Mouse (Mus musculus) large intestine, adult 2 months (tissue): Measurements from ENCODE around the gene Akap14. TPM values are rescaled to one million over a fixed set of nuclear protein-coding genes. Genes with fewer than 3 reads are reported as not detected.
"Not testable (repeated sequence)": the region's sequence is repeated elsewhere in the genome, so short reads cannot be mapped to it uniquely, and the experiment has no call there.

Source experiments
- DNase-seq: peaks from one replicate; pipeline ENCODE4 v3.0.0-alpha.2; 2012; ENCODE audit warnings: low read depth, low spot score
- WGBS: fragments of 180-500 bp; shearing (Covaris S2); methylation state at CpG from one replicate; pipeline ENCODE4 v1.1.7; 2018; 5-methylcytosine and 5-hydroxymethylcytosine counted together
- polyA plus RNA-seq: library from polyadenylated mRNA; depleted of rRNA; stranded (reverse); fragments of >200 nt; gene quantifications from 2 replicates; pipeline ENCODE4 v1.2.3, GENCODE M21; 2012; rRNA removed

Akap14 gene
- not detected in 2 replicates for polyA plus RNA-seq

DNA sequence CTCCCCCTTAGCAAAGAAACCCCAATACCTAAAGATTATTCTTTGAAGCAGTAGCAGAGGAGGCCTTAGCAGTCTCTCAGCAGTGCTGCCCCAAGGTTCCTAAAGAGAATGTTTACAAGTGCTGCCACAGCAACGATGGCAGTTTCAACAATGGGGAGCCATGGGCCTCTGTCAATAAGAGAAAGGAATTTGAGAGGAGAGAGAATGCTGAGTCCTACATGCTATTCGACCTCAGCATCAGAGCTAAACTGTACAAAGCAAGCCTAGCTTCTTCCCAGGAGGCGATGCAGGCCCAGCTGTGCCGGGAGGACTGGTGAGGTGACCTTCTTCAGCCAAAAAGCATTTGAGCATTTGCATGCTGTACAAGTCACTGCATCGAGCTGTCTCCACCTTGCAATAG, at the start of gene Akap14:
TSS of gene Akap14 (minus strand) at position 101 of the 400 bp plus-strand sequence.
- no peak for DNase-seq
- WGBS, result 48% methylated on average over 5 of the region's 5 CpGs

DNA sequence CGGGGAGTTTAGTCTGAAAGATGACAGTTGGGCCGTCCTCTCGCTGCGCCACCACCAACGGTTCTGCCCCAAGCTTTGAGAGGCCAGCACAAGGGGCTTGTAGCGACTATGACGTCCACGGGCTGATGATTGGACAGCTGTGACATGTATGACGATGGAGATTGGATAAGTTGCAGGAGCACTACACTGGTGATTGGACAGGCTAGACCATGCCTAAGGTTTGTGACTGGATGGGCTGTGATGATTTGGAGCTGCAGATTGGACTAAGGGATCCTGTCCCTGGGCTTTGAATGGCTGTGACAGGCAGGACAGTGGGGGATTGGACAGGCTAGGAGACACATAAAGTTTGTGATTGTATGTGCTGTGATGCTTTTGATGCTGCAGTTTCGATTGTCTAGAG, 42.3 kb upstream of the Akap14 start, which contains the start of gene Gm9:
TSS of gene Gm9 (minus strand) at position 101 of the 400 bp plus-strand sequence.
- WGBS, result 87% methylated on average over 10 of the region's 10 CpGs
- DNase-seq, result no peak

DNA sequence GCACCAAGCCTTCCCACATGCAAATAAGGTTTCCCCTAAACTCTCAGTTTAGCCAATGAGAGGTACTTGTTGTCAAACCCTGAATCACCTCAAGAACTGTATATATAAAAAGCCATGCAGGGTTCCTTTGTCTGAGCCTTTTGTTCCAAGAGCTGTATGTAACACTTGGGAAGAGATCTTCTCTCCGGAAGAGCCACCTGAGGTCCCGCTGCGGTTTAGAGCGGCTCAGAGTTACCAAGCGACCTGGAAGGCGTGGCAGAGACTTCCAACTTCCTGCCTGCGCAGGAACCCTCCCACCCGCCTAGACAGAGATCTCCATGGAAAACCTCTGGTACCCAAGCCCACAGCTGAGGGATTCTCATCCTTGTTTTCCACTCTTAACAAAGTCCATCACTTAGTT, 30.0 kb upstream of the Akap14 start:
- 59% methylated on average over 8 of the region's 8 CpGs for WGBS
- DNase-seq, result no peak

DNA sequence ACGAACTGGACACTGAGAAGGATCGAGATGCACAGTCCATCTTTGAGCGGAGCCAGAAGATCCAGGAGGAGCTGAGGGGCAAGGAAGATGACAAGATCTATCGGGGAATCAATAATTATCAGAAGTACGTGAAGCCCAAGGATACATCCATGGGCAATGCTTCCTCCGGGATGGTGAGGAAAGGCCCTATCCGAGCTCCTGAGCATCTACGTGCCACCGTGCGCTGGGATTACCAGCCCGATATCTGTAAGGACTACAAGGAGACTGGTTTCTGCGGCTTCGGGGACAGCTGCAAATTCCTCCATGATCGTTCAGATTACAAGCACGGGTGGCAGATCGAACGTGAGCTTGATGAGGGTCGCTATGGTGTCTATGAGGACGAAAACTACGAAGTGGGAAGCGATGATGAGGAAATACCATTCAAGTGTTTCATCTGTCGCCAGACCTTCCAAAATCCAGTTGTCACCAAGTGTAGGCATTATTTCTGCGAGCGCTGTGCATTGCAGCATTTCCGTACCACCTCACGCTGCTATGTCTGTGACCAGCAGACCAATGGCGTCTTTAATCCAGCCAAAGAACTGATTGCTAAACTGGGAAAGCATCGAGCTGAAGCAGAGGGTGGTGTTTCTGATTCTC, 23.2 kb upstream of the Akap14 start:
- no peak for DNase-seq
- WGBS, result 25% methylated on average over 28 of the region's 28 CpGs

DNA sequence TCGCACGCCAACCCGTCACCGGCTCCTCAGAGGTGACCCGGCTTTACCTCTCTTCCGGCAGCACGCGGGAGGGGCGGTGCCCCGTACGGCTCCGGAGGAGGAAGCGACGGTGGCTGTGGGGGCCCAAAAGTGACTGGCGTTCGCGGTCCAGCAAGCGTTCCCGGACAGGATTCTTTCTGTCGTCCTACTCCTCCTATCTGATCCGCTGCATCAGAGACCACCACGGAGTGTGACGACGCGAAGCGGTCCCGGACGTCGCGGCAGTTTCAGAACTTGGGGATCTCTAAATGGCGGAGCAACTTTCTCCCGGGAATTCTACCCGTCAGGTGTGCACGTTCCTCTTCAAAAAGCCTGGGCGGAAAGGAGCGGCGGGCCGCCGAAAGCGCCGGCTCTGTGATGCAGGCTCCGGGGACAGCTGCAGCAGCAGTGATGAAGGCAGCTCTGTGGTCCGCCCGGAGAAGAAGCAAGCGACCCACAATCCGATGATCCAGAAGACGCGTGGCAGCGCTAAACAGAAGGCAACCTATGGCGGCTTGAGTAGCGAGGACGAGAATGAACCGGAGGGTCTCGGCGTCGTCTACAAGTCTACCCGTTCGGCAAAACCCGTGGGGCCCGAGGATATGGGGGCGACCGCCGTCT, 22.6 kb upstream of the Akap14 start, which contains the start of the genes Ndufa1 and Rnf113a1:
TSS of gene Ndufa1 (minus strand) at position 59 of the 639 bp plus-strand sequence.
TSS of gene Rnf113a1 (plus strand) at position 141 of the 639 bp plus-strand sequence.
- 18% methylated on average over 63 of the region's 63 CpGs for WGBS
- peak; percentile 35 for DNase-seq

DNA sequence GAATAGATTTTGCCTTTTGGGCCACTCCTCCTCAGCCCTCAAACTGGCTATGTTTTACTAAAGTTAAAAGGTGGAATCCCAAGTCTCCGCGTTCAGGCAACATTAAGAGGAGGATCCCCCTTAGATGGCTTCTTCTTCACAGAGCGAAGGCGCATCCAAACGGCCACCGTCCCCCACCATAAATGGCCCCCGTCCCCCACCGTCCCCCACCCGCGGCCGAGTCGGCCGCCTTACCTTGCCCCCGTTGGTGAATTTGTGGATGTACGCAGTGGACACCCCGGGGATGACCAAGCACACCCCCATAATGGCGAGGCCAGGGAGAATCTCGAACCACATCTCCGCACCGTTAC, 22.1 kb upstream of the Akap14 start:
- 16% methylated on average over 20 of the region's 20 CpGs for WGBS
- no peak for DNase-seq

DNA sequence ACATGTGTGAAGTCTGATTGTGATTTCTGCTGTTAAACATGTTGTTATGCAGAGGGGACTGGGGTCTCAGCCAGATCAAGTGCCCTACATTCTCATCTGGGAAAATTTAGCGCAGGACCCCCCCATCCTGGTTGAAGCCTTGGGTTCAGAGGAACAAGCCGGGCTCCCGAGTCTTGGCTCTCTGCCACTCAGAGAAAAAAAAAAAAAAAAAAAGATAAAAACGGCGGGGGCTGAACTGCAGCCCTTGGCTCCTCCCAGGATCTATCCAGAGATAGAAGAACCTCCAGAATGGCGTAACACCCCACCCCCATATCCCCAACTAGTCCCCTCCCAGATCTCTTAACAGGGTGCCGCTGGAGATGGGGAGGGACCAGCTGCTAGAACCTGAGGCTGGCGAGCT, 15.8 kb upstream of the Akap14 start:
- not testable (repeated sequence) for DNase-seq
- 55% methylated on average over 8 of the region's 8 CpGs for WGBS

DNA sequence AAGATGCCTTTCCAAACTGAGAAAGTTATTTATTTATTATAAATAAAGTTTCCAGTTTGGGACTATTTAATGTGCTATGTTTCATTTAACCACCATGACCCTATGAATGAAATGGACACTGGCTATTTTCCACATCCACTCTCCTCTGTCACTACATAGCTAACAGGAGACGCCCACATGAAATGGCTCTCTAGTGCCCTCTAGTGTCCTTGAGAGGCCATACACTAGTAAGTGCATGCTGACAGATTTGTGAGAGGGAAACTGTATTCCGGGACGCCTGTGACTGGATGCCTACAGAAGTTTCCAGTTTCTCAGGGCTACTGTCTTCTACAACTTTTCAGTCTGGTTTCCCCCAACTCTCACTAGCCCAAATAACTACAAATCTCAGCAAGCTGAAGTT, 1.6 kb downstream of the Akap14 start:
- DNase-seq, result peak; percentile 13
- 16% methylated on average over 3 of the region's 3 CpGs for WGBS

DNA sequence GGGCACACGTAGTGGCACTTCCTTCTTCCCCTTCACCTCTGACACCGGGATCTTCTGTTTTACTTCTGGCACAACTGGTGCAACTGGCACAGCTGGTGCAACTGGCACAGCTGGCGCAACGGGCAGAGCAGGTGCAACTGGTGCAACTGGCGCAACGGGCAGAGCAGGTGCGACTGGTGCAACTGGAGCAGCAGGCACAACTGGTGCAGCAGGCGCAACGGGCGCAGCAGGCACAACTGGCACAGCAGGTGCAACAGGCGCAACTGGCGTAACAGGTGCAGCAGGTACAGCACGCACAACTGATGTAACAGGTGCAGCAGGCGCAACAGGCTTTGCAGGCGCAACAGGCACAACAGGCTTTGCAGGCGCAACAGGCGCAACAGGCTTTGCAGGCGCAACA, 5.5 kb downstream of the Akap14 start:
- no peak for DNase-seq
- WGBS, result 75% methylated on average over 18 of the region's 18 CpGs

DNA sequence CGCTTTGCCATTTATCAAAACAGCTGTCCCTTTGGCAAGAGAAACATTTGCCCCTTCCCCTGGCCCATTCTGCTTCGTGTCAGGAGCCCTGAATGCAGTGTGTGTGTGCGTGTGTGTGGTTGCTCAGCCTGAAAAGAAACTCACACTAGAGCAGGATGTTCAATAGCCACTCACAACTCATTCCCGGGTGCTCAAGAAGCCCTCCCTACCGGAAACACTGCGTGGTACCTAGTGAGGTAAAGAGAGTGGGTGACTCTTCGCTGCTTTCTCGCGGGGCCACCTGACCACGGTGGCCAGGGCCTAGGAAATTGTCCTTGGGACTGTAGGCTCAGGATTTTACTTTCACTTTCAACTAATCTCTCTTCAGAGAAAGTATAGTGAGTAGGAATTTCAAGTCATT, 7.5 kb downstream of the Akap14 start:
- WGBS, result 64% methylated on average over 10 of the region's 10 CpGs
- DNase-seq, result no peak

DNA sequence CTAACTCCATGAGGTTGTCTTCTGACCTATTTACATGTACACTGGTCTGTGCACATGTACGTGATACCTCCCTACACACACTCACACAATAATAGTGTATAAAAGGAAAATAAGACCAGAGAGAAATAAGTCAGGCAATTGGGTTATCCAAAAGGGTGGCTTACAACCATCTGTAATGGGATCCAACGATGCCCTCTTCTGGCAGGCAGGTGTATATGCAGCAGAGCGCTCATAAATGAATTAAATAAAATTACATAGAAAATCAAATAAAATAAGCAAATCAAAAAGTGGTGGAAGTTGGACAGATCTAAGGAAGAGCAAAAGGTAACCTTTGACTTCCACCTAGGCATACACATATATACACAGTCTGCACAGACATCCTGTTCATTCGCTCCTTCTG, 10.8 kb downstream of the Akap14 start:
- no peak for DNase-seq
- 60% methylated on average over 4 of the region's 4 CpGs for WGBS

DNA sequence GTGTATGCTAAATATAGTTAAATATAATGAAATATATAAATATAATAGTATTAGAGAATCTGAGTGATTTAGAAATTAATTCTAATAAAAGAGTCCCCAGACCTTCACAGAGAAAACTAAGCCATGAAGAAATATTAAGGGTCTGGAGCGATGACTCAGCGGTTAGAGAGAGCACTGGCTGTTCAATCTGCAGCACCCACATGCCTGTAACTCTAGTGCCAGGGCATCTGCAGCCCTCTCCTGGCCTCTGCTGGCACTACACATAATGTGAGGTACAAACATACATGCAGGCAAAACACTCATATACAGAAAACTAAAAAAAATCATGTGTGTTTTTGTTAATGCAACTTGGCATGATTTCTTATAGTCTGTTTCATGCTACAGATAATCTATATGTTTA, 23.7 kb downstream of the Akap14 start:
- 96% methylated on average over 2 of the region's 2 CpGs for WGBS

DNA sequence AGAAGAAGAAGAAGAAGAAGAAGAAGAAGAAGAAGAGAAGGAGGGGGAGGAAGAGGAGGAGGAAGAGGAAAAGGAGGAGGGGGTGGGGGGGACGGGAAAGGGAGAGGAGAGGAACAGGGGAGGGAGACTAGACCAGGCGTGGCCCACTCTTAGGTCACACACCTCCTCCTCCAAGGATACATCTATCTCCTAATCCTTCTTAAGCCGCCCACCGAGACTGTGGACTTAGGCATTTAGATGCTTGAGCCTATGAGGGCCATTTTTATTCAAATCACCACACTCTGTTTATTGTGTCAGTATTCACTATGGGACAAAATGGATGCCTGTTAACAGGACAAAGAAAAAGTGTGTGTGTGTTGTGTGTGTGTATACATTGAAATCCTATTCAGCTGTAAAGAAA, 24.1 kb downstream of the Akap14 start:
- no CpG with 5 or more reads among the region's 4 CpGs for WGBS
- DNase-seq, result not testable (repeated sequence)

More for the DNA sequence above, 23.7 kb downstream of the Akap14 start:
- no peak for DNase-seq

DNA sequence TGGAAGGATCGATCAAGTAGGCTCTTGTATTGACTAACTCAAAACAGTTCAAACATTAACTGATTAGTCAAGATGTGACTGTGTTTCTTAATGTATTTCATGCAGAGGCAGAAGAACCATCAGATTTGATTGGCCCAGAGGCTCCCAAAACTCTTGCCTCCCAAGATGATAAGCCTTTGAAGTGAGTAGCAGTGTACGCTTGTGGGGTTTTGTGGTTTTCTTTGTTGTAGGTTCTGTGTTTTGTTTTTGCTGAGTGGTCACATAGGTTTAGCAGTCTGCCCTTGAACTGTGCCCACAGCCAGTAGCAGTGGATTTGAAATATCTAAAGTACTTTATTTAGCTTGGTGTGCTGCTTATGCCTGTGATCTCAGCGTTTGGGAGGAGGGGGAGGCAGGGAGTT, 26.9 kb downstream of the Akap14 start:
- DNase-seq, result no peak
- WGBS, result 90% methylated on average over 3 of the region's 3 CpGs

DNA sequence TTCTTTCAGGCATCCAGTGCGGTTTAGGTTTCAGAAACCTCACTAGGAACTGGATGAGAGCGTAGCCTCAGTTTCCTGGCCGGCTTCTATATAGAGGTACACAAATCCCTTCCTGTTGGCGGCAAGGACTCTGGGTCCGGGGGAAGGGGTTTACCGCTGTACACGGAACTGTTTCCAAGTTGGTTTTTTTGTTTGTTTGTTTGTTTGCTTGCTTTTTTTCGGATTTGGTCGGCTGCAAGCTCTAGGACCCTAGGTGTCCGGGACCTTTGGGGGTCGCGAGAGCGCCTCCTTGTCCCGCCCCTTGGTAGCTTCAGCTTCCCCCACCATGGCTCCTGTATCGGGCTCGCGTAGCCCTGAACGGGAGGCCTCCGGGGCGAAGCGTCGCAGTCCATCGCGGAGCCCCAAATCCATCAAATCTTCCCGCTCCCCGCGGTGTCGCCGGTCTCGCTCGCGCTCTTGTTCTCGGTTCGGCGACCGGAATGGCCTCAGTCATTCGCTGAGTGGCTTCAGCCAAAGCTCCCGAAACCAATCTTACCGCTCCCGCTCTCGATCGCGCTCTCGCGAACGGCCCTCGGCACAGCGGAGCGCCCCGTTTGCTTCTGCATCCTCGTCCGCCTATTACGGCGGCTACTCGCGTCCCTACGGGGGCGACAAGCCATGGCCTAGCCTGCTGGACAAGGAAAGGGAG, 41.8 kb downstream of the Akap14 start, which contains the start of gene Nkap:
TSS of gene Nkap (plus strand) at position 125 of the 688 bp plus-strand sequence.
- no peak for DNase-seq
- 13% methylated on average over 58 of the region's 58 CpGs for WGBS

DNA sequence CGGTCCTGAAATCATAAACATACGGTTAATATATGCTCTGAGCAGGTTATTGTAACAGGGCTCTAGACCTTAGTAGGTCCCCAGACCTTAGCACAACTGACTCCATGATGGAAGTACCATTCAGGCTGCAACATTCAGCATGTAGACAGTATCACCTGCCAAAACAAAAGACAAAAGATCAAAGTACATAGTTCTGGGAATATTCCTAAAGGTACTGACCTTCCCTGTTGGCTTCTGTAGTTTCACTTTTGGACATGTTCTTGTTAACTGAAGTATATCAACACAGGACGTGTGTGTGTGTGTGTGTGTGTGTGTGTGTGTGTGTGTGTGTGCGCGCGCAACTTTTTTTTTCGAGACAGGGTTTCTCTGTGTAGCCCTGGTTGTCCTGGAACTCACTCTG, 43.1 kb downstream of the Akap14 start:
- WGBS, result 90% methylated on average over 7 of the region's 7 CpGs

DNA sequence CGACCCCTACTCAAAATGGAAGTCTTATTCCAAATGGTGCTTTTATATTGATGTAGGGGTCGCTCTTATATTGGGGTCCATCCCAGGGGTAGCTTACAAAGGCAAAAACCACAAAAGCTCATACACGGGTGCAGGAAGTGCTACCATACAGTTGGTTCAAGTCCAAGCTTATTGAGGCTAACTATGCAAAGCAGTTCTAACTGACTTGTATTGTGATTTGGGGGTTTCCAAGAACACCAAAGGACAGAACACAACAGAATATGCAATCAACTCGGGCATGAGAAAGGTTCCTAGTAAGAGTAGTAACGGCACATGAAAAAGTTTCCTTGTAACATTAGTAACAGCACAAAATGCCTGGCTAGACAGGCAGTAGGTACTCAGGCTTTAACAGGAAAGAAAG, 48.4 kb downstream of the Akap14 start:
- DNase-seq, result no peak
- WGBS, result 56% methylated on average over 5 of the region's 5 CpGs

More for the DNA sequence above, 43.1 kb downstream of the Akap14 start:
- DNase-seq, result no peak

DNA sequence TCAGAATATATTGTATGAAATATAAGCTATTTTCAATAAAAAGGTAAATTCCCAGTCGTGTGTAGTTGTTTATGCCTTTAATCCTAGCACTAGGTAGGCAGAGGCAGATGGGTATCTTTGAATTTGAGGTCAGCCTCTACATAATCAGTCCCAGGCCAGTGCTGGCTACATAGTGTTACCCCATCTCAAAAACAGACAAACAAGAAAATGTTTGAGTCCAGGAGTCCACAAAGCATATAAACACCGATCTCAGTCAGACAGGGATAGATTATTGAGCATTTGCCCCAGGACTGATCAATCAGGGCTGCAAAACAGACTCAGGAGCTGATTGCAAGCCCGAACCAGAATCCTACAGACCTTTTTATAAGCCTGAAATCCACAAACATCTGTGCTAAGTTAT, 49.1 kb downstream of the Akap14 start:
- DNase-seq, result no peak
- WGBS, result 63% methylated on average over 3 of the region's 3 CpGs

DNA sequence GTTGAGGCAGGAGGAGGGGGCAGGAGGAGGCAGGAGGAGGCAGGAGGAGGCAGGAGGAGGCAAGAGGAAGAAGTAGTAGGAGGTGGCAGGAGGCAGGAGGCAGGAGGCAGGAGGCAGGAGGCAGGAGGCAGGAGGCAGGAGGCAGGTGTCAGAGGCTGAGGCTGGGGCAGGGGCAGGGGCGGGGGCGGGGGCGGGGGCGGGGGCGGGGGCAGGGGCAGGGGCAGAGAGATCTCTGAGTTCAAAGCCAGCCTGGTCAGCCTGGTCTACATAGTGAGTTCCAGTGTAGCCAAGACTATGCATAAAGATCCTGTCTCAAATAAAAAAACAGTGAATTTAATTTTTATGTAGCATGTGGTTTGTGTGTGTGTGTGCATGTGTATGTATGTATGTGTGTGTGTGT, 51.6 kb downstream of the Akap14 start:
- DNase-seq, result no peak
- WGBS, result no CpG with 5 or more reads among the region's 5 CpGs

DNA sequence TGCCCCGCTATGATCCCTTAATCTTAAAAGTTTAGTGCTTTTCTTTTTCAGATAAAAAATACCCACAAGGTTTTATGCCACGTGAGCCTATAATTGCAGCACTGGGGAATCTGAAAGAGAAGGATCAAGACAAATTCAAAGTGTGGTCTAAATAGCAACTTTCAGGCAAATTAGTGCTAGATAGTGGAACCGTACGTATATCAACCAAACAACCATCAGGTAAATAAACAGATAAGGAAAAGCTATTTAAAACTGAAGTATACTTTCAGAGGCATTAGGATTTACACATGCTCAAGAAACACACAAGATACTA, 57.8 kb downstream of the Akap14 start:
- no peak for DNase-seq
- 79% methylated on average over 4 of the region's 4 CpGs for WGBS
